8 mouse cellular contexts compared by ENCODE assay signal in the genomic region with DNA sequence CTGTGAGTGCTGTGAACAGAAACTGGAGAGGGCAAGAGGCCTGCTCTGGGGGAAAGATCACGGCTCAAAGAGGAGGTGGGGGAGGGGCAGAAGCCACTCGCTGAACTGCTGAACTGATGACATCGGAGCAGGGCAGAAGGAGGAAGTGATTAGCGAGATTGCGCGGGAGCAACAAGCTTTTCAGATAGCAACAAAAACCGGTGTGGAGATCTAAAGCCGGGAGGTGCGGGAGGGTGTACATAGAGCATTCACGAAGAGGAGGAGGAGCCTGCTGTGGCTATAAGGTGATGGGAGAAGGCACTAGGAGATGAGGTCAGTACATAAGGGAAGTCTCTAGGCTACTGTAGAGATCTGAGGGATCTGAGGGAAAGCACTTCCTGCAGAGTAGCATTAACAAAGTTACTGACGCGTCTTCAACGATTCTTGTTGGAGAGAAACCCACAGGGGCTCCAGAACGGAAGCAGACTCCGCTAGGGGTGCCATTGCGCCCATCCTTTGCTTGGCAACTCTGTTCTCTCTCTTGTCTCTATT. TPM values are rescaled to one million over a fixed set of nuclear protein-coding genes. Genes with fewer than 3 reads are reported as not detected.
A peak's percentile ranks its signal among the peaks of the same experiment; 100 is the strongest.
DNase-seq lines count a peak whose midpoint lies in the region; ATAC-seq lines count a peak whose summit lies in the region.

A gene (plus strand): TSS at position 206 of the 531 bp plus-strand sequence.

- DNase-seq in right cerebral cortex, postnatal 4 days, result peak; percentile 7
- DNase-seq in right cerebral cortex, postnatal 25 days, result no peak
- DNase-seq in embryo, embryonic 10.5 days (ENCODE audit: low spot score), result peak; percentile 88
- DNase-seq in lung, postnatal 25 days (ENCODE audit: low spot score), result peak; percentile 25
- DNase-seq in retina, embryonic 14.5 days (ENCODE audit: low spot score), result peak; percentile 80
- DNase-seq in frontal cortex, postnatal 10 days (ENCODE audit: low spot score in 2 of 2), result no peak

- WGBS in heart, embryonic 11.5 days (ENCODE audit: insufficient replicate concordance), result 4% methylated on average over 16 of the region's 16 CpGs
- WGBS in kidney, embryonic 15.5 days, result 9% methylated on average over 16 of the region's 16 CpGs

- H3K27ac ChIP-seq in heart, embryonic 11.5 days (ENCODE audit: low read depth, low read length), result 0 out of 2 replicates have a peak within 1 kb of the TSS, but pooled peaks have one; percentile 41
- peak within 1 kb of the TSS; percentile 86 for H3K27ac ChIP-seq in kidney, embryonic 15.5 days

- no peaks in the 10 kb centered on the region for H3K27me3 ChIP-seq in heart, embryonic 11.5 days (ENCODE audit: control insufficient read depth, insufficient read depth, low read length)
- H3K27me3 ChIP-seq in kidney, embryonic 15.5 days, result no peaks in the 10 kb centered on the region

- H3K9me3 ChIP-seq in heart, embryonic 11.5 days (replicated peaks; ENCODE audit: control insufficient read depth, low read length), result no peaks in the 10 kb centered on the region
- no peaks in the 10 kb centered on the region for H3K9me3 ChIP-seq in kidney, embryonic 15.5 days (replicated peaks)

- H3K9ac ChIP-seq in heart, embryonic 11.5 days (ENCODE audit: low read depth, low read length), result peak within 1 kb of the TSS; percentile 62
- H3K9ac ChIP-seq in kidney, embryonic 15.5 days, result peak within 1 kb of the TSS; percentile 21; the same call in 1 of the 2 replicates

- H3K4me1 ChIP-seq in heart, embryonic 11.5 days (ENCODE audit: control insufficient read depth, insufficient read depth, low read length), result no peaks in the 10 kb centered on the region
- peaks cover 26% of the 10 kb centered on the region for H3K4me1 ChIP-seq in kidney, embryonic 15.5 days

- H3K36me3 ChIP-seq in heart, embryonic 11.5 days (ENCODE audit: control insufficient read depth, insufficient read depth, low read length), result no peaks in the 10 kb centered on the region
- no peaks in the 10 kb centered on the region for H3K36me3 ChIP-seq in kidney, embryonic 15.5 days

- no peak for ATAC-seq in heart, embryonic 11.5 days (replicated peaks; ENCODE audit: insufficient number of reproducible peaks, low FRiP score, low TSS enrichment)
- peak; percentile 77 for ATAC-seq in kidney, embryonic 15.5 days (replicated peaks; ENCODE audit: low FRiP score)

- H3K4me2 ChIP-seq in heart, embryonic 11.5 days, result peak within 1 kb of the TSS; percentile 54
- H3K4me2 ChIP-seq in kidney, embryonic 15.5 days, result peak within 1 kb of the TSS; percentile 66

- peak within 1 kb of the TSS; percentile 36 for H3K4me3 ChIP-seq in heart, embryonic 11.5 days (ENCODE audit: low read depth, low read length)
- H3K4me3 ChIP-seq in kidney, embryonic 15.5 days (replicated peaks), result peak within 1 kb of the TSS; percentile 37

RNA-seq across cellular contexts. Expression of the gene that starts here (rescaled TPM):
- polyA plus RNA-seq in heart, embryonic 11.5 days (2014; fragmentation: Nextera tagmentation; extraction: Ambion mirVana), result 0.76 and 1.7 TPM in 2 replicates
- polyA plus RNA-seq in kidney, embryonic 15.5 days (2015; fragmentation: Nextera tagmentation; extraction: Ambion mirVana), result 1.1 and 1.4 TPM in 2 replicates

Comparison
In these comparisons a context has a peak if more than half of its experiments do, and no peak if none do; other contexts are left out.
1. DNase-seq: peak in right cerebral cortex, postnatal 4 days (single experiment), embryo, embryonic 10.5 days (single experiment), lung, postnatal 25 days (single experiment) and retina, embryonic 14.5 days (single experiment); none in right cerebral cortex, postnatal 25 days (single experiment) and frontal cortex, postnatal 10 days (0 of 2).